Mouse (Mus musculus): ENCODE data around the gene Gm20920. TPM values are rescaled to one million over a fixed set of nuclear protein-coding genes. Genes with fewer than 3 reads are reported as not detected.
"Not testable (repeated sequence)": the region's sequence is repeated elsewhere in the genome, so short reads cannot be mapped to it uniquely, and the experiment has no call there.

The Gm20920 gene
- polyA plus RNA-seq (2015; fragmentation: Nextera tagmentation; extraction: Ambion mirVana) = not detected in 2 replicates

DNA sequence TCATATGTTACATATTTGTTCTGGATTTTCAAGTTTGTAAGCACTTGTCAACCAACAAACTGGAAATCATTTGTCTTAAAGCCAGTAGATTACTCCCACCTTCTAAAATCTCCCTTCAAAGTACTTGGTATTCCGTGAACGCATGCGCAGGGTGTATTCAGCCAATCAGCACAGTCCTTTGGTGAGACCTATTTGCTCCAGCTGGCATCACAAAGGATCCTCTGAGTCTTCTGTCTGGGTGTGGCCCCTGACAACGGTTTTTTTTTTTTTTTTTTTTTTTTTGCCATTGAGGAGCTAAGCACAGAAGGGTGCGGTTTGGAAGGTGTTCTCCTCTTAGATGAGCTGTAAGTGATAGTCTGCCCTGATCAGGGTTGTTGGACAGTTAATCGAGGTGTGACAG lies at the start of gene Gm20920:
Gene Gm20920, plus strand, starts transcription at position 301 of the 400 bp plus-strand sequence.
- H3K36me3 ChIP-seq; H3K4me3 ChIP-seq; H3K9ac ChIP-seq; H3K4me2 ChIP-seq; H3K9me3 ChIP-seq; H3K4me1 ChIP-seq; ATAC-seq (ENCODE audit: extremely low read depth, insufficient number of reproducible peaks, low FRiP score, low TSS enrichment); H3K27ac ChIP-seq (replicated peaks); H3K27me3 ChIP-seq (replicated peaks): not testable (repeated sequence)
- WGBS = no CpG with 5 or more reads among the region's 6 CpGs
